Comparison of ENCODE assay signal across 34 mouse cellular contexts in genomic region chr9:13256726-13257125, GRCm38 (mm10).
"Had no signal": no experiment of that assay in that cellular context is flagged by ENCODE, and none has a peak within 500 bp of the region (broad histone marks: within the 10 kb centered on the region; RNA-seq: fewer than 3 reads in every experiment).

No protein-coding gene starts in this region.

- H3K4me3 ChIP-seq: heart, embryonic 10.5 days; heart, embryonic 12.5 days; heart, embryonic 13.5 days; heart, embryonic 15.5 days; hindbrain, embryonic 10.5 days; hindbrain, embryonic 12.5 days; hindbrain, embryonic 13.5 days; hindbrain, embryonic 15.5 days; intestine, embryonic 15.5 days; kidney, embryonic 15.5 days; layer of hippocampus, adult 2 months had no signal

- H3K27me3 ChIP-seq: heart, embryonic 12.5 days; heart, embryonic 13.5 days; heart, embryonic 15.5 days; hindbrain, embryonic 12.5 days; hindbrain, embryonic 13.5 days; hindbrain, embryonic 15.5 days; intestine, embryonic 15.5 days; kidney, embryonic 15.5 days had no signal

- DNase-seq: heart, postnatal 10 days; heart, postnatal 14 days; heart, postnatal 36 days; heart, postnatal 4 days; kidney, adult 11 months; kidney, adult 18-20 months; kidney, adult 2 months; kidney, adult 8-10 months; kidney, adult 9 months; kidney, postnatal 10 days; kidney, postnatal 14 days; kidney, postnatal 25 days; kidney, postnatal 36 days; kidney, postnatal 4 days; layer of hippocampus, adult 9-11 months; layer of hippocampus, postnatal 36 days had no signal

- H3K4me1 ChIP-seq: heart, embryonic 10.5 days; heart, embryonic 12.5 days; heart, embryonic 13.5 days; heart, embryonic 15.5 days; hindbrain, embryonic 10.5 days; hindbrain, embryonic 12.5 days; hindbrain, embryonic 13.5 days; hindbrain, embryonic 15.5 days; intestine, embryonic 15.5 days; kidney, embryonic 15.5 days had no signal

- H3K9me3 ChIP-seq: heart, embryonic 10.5 days; heart, embryonic 12.5 days; heart, embryonic 13.5 days; heart, embryonic 15.5 days; hindbrain, embryonic 10.5 days; hindbrain, embryonic 12.5 days; hindbrain, embryonic 13.5 days; hindbrain, embryonic 15.5 days; intestine, embryonic 15.5 days; kidney, embryonic 15.5 days had no signal

- H3K36me3 ChIP-seq: heart, embryonic 15.5 days; hindbrain, embryonic 10.5 days; hindbrain, embryonic 12.5 days; hindbrain, embryonic 15.5 days; intestine, embryonic 15.5 days; kidney, embryonic 15.5 days had no signal

- H3K27ac ChIP-seq: heart, embryonic 10.5 days; heart, embryonic 13.5 days; heart, embryonic 15.5 days; hindbrain, embryonic 10.5 days; hindbrain, embryonic 12.5 days; hindbrain, embryonic 13.5 days; hindbrain, embryonic 14.5 days; hindbrain, embryonic 15.5 days; hindbrain, postnatal 0 days; intestine, embryonic 15.5 days; kidney, embryonic 15.5 days; kidney, postnatal 0 days; layer of hippocampus, adult 2 months had no signal

- ATAC-seq: hindbrain, embryonic 16.5 days; hindbrain, postnatal 0 days; inflammation-experienced regulatory T-cells, adult 6 months; intestine, embryonic 15.5 days; intestine, embryonic 16.5 days; intestine, postnatal 0 days had no signal

- H3K9ac ChIP-seq: heart, embryonic 12.5 days; heart, embryonic 13.5 days; heart, embryonic 15.5 days; hindbrain, embryonic 12.5 days; hindbrain, embryonic 13.5 days; hindbrain, embryonic 14.5 days; hindbrain, embryonic 15.5 days; intestine, embryonic 15.5 days; kidney, embryonic 15.5 days had no signal
